Mouse (Mus musculus) neural tube, embryonic 15.5 days (tissue): ENCODE data around the gene Foxo3. TPM values are rescaled to one million over a fixed set of nuclear protein-coding genes. Genes with fewer than 3 reads are reported as not detected.
A peak's percentile ranks its signal among the peaks of the same experiment; 100 is the strongest.

Experiments
- ATAC-seq: fragments of 200-750 bp; cut with Nextera tagmentation; 2 replicates; pipeline ENCODE4 v1.8.0; 2017; ENCODE audit warnings: mild to moderate bottlenecking, moderate TSS enrichment, moderate library complexity; ENCODE audit not compliant: low FRiP score
- H3K27ac ChIP-seq: fragments of 300-500 bp; sonication (generic); replicated peaks from 2 replicates; pipeline ENCODE4 v1.5.1; 2015; ENCODE audit warnings: mild to moderate bottlenecking, inconsistent platforms
- H3K27me3 ChIP-seq: fragments of 300-500 bp; sonication (generic); replicated peaks from 2 replicates; pipeline ENCODE4 v1.6.1; 2015; ENCODE audit warnings: inconsistent platforms
- H3K36me3 ChIP-seq: fragments of 300-500 bp; sonication (generic); 2 replicates; pipeline ENCODE4 v1.6.1; 2015; ENCODE audit warnings: inconsistent platforms
- H3K4me1 ChIP-seq: fragments of 300-500 bp; sonication (generic); 2 replicates; pipeline ENCODE4 v1.6.1; 2015; ENCODE audit warnings: inconsistent platforms
- H3K4me2 ChIP-seq: fragments of 300-500 bp; sonication (generic); 2 replicates; pipeline ENCODE4 v1.6.1; 2015; ENCODE audit warnings: inconsistent platforms, mild to moderate bottlenecking, moderate library complexity
- H3K4me3 ChIP-seq: fragments of 300-500 bp; sonication (generic); replicated peaks from 2 replicates; pipeline ENCODE4 v1.5.1; 2015; ENCODE audit warnings: mild to moderate bottlenecking, inconsistent platforms
- H3K9ac ChIP-seq: fragments of 300-500 bp; sonication (generic); replicated peaks from 2 replicates; pipeline ENCODE4 v1.6.1; 2015; ENCODE audit warnings: mild to moderate bottlenecking, inconsistent platforms
- H3K9me3 ChIP-seq: fragments of 300-500 bp; sonication (generic); replicated peaks from 2 replicates; pipeline ENCODE4 v1.6.1; 2016; ENCODE audit warnings: inconsistent platforms
- WGBS: fragments of 180-500 bp; shearing (Covaris S2); methylation state at CpG from one replicate; pipeline ENCODE4 v1.1.7; 2015; ENCODE audit warnings: mixed read lengths; 5-methylcytosine and 5-hydroxymethylcytosine counted together
- polyA plus RNA-seq: library from polyadenylated mRNA; unstranded; fragments of >200 nt; fragmentation: Nextera tagmentation; extraction: Ambion mirVana; gene quantifications from 2 replicates; pipeline ENCODE4 v1.2.1, GENCODE M21; 2015

The Foxo3 gene
- polyA plus RNA-seq, 1 experiment from 2014 or later: 4.6 TPM

DNA sequence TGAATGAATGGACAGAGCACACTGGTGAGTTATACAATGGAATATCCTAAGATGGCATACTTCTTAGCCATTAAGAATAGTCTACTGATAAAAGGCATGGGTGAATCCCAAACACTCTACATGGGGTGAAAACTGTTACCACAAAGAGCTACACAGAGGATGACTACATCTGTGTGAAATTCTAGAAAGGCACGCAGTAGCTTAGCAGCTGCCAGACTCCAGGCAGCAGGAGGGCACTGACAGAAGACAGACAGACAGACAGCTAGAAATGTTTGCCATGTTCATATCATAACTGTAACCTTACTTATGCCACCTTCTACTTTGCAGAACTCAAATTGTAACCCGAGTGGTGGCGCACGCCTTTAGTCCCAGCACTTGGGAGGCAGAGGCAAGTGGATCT, 39.0 kb downstream of the Foxo3 start:
- Histone ChIP-seq H3K27me3 (no peaks in the 10 kb centered on the region), H3K4me2 (no peak overlapping the region), H3K36me3 (no peaks in the 10 kb centered on the region), H3K27ac (no peak overlapping the region), H3K9ac (no peak overlapping the region), H3K4me3 (no peak overlapping the region), H3K9me3 (no peaks in the 10 kb centered on the region), H3K4me1 (peaks cover 9% of the 10 kb centered on the region)
- WGBS: 96% methylated on average over 4 of the region's 4 CpGs
- ATAC-seq: no peak

DNA sequence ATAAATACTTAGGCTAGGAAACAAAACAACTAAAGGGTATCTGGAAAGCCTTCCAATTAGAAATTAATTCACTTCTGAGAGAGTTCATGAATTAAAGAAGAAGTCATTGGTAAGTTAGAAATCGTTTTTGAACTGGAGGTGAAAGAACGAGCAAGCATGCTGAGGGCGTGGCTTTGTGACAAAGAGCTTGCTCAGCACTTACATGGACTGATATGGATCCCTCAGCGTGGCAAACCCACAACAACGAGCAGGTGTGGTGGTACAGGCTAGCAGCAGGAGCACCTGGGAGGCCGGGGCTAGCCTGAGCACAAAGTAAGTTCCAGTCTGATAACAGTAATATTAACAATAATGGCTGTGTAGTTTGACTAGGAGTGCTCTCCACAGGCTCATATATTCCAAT, 41.2 kb downstream of the Foxo3 start:
- ATAC-seq: no peak
- H3K9me3 ChIP-seq: no peaks in the 10 kb centered on the region
- no peak overlapping the region for H3K4me3 ChIP-seq
- H3K27me3 ChIP-seq: no peaks in the 10 kb centered on the region
- H3K4me2 ChIP-seq: no peak overlapping the region
- H3K4me1 ChIP-seq: peaks cover 18% of the 10 kb centered on the region
- 85% methylated on average over 6 of the region's 6 CpGs for WGBS
- no peaks in the 10 kb centered on the region for H3K36me3 ChIP-seq
- no peak overlapping the region for H3K9ac ChIP-seq
- no peak overlapping the region for H3K27ac ChIP-seq

GRCm38 (mm10) chr10:42232977-42233376, 43.6 kb downstream of the Foxo3 start:
- peak overlapping the region; percentile 11; the same call in 1 of the 2 replicates for H3K4me2 ChIP-seq
- no peaks in the 10 kb centered on the region for H3K36me3 ChIP-seq
- no peak overlapping the region for H3K27ac ChIP-seq
- H3K9me3 ChIP-seq: no peaks in the 10 kb centered on the region
- 34% methylated on average over 11 of the region's 11 CpGs for WGBS
- no peak overlapping the region for H3K9ac ChIP-seq
- H3K4me3 ChIP-seq: no peak overlapping the region
- H3K27me3 ChIP-seq: no peaks in the 10 kb centered on the region
- 0 out of 2 replicates have a peak, but pooled peaks have one; percentile 27 for ATAC-seq
- H3K4me1 ChIP-seq: peaks cover 23% of the 10 kb centered on the region

DNA sequence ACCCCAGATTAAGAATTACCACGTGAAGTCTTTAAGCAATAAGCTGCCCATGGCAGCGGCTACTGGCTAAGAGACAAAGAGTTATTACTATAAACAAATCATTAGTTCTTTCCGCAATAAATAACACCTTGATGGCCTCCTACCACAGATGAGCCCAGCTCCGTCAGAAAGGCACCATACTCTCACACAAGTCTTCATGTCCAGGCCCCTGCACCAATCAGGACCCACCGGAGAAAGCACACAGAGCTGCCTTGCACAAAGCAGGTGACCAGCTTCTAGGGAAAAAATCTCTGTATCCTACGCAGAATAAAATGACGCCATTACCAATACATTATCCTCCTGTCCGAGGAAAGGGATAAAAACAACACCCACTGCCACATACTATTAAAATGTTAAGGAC, 44.7 kb downstream of the Foxo3 start:
- peaks cover 25% of the 10 kb centered on the region for H3K4me1 ChIP-seq
- H3K27ac ChIP-seq: no peak overlapping the region; the same call in 1 of the 2 replicates
- H3K4me2 ChIP-seq: no peak overlapping the region
- WGBS: 58% methylated on average over 8 of the region's 8 CpGs
- H3K27me3 ChIP-seq: no peaks in the 10 kb centered on the region
- no peak overlapping the region for H3K9ac ChIP-seq
- H3K9me3 ChIP-seq: no peaks in the 10 kb centered on the region
- no peak for ATAC-seq
- H3K4me3 ChIP-seq: no peak overlapping the region
- no peaks in the 10 kb centered on the region for H3K36me3 ChIP-seq

GRCm38 (mm10) chr10:42231100-42231541, 45.4 kb downstream of the Foxo3 start:
- no peaks in the 10 kb centered on the region for H3K36me3 ChIP-seq
- no peak overlapping the region for H3K4me3 ChIP-seq
- no peak for ATAC-seq
- no peaks in the 10 kb centered on the region for H3K27me3 ChIP-seq
- no peak overlapping the region for H3K27ac ChIP-seq
- no peaks in the 10 kb centered on the region for H3K9me3 ChIP-seq
- no peak overlapping the region for H3K4me2 ChIP-seq
- H3K9ac ChIP-seq: no peak overlapping the region
- WGBS: 84% methylated on average over 3 of the region's 3 CpGs
- peaks cover 25% of the 10 kb centered on the region for H3K4me1 ChIP-seq

DNA sequence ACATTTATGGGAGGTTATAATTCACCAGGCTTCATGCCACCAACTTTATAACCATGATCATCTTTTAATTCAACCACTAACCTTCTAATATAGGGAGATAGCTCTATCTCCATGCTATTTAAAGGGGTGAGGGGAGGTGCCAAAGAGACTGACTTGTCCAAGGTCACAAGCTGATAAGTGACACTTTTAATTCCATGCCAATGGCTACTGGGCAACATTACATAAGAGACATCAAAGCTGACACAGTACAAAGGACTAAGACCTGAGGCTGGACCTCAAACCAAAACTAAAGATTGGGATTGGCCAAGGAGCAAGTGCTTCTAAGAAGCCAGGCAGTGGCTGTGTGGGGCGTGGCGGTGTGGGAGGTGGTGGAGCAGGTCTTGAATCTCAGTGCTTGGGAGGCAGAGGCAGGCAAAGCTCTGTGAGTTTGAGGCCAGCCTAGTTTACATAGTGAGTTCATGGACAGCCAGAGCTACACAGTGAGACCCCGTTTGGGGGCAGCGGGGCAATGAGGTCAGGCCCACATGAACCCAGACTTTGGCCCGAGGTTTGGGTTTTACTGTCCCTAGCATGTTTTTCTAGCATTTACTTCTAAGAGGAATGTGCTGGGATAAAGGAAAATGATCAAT, 46.0 kb downstream of the Foxo3 start:
- no peak overlapping the region for H3K9ac ChIP-seq
- no peaks in the 10 kb centered on the region for H3K27me3 ChIP-seq
- H3K4me2 ChIP-seq: no peak overlapping the region
- H3K36me3 ChIP-seq: no peaks in the 10 kb centered on the region
- H3K27ac ChIP-seq: no peak overlapping the region
- H3K9me3 ChIP-seq: no peaks in the 10 kb centered on the region
- peaks cover 25% of the 10 kb centered on the region for H3K4me1 ChIP-seq
- H3K4me3 ChIP-seq: no peak overlapping the region
- WGBS: 90% methylated on average over 5 of the region's 5 CpGs
- no peak for ATAC-seq

- peaks cover 19% of the 10 kb centered on the region for H3K4me1 ChIP-seq
- ATAC-seq: no peak
- no peaks in the 10 kb centered on the region for H3K27me3 ChIP-seq
- no peaks in the 10 kb centered on the region for H3K36me3 ChIP-seq
- H3K27ac ChIP-seq: no peak overlapping the region
- no peaks in the 10 kb centered on the region for H3K9me3 ChIP-seq
- 67% methylated on average over 4 of the region's 4 CpGs for WGBS
- H3K4me2 ChIP-seq: no peak overlapping the region
- H3K4me3 ChIP-seq: no peak overlapping the region
- H3K9ac ChIP-seq: no peak overlapping the region
Observed at GRCm38 (mm10) chr10:42227751-42228241, 48.8 kb downstream of the Foxo3 start.

DNA sequence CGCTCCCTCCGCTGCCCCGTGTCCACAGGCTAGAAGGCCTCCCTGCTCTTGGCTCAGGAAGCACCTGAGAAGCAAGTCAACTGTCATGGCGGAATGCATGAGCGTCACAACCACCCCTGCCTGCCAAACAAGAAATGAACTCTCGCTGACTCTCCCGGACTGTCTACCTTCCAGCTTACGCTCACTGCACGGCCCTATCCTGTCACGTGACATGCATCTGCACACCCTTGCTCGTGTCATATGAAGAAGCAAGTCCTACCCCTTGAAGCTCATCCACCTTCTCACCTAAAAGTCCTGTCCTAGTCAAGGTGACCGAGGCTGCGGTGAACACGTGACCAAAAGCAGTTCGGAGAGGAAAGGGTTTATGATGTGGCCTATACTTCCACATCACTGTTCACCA, 50.4 kb downstream of the Foxo3 start:
- no peak overlapping the region for H3K27ac ChIP-seq
- H3K4me3 ChIP-seq: no peak overlapping the region
- ATAC-seq: no peak
- no peak overlapping the region for H3K9ac ChIP-seq
- H3K36me3 ChIP-seq: no peaks in the 10 kb centered on the region
- H3K4me2 ChIP-seq: no peak overlapping the region
- no peaks in the 10 kb centered on the region for H3K9me3 ChIP-seq
- H3K4me1 ChIP-seq: peaks cover 12% of the 10 kb centered on the region
- WGBS: 96% methylated on average over 15 of the region's 15 CpGs
- no peaks in the 10 kb centered on the region for H3K27me3 ChIP-seq

DNA sequence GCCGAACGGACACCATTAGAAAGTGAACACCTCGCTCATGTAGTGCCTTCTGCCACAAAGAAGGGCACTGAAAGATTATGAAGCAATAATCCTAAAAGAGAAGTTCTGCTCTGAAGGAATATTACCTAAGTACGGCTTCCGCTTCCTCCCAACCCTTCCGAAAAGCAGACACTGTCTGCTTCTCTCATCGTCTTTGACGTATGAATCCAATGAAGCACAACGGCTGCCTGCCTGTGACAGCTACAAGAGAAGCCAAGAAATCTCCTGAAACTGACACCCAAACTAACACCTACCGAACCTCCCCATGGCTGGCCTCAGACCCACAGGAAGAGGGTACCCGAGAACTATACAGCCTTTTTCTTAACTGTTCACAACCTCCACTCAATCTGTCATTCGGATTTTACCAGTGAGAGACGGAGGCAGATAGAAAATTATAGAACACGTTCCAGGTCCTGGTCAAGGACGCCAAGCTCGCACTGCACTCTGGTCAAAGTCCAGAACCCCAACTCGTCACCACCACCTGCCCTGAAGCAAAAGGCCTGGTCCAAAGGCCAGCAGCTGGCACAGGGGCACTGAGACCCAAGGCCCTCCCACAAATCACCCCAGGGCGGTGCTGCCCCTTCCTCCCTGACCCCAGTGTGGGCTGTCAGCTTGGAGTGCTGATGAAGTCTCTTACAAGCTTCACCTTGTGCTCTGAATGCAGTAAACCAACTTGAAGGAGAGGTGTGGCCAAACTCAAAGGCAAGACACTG, 51.2 kb downstream of the Foxo3 start:
- Histone ChIP-seq H3K27me3 (no peaks in the 10 kb centered on the region), H3K4me1 (peaks cover 20% of the 10 kb centered on the region), H3K4me3 (no peak overlapping the region), H3K4me2 (no peak overlapping the region), H3K27ac (no peak overlapping the region), H3K9me3 (no peaks in the 10 kb centered on the region), H3K9ac (no peak overlapping the region), H3K36me3 (no peaks in the 10 kb centered on the region)
- ATAC-seq: no peak
- WGBS: 86% methylated on average over 18 of the region's 18 CpGs

DNA sequence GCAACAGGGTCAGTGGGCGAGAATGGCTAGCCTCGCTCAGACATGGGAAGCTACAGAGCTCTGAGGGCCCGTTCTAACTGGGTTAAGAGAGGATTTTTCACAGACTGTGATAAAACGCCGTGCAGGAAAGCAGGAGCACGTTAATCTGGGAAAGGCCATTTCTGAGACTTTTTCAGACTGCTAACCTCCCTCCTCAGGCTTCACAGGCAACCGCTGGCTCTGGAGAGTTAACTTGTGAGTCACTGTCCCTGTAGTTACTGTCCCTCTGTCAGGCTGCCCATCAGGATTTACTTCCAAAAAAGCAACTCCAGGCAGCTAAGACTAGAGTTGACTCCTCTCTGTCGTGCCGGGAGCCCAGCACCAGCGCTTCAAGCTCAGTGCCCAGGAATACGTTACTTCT, 54.6 kb downstream of the Foxo3 start:
- Histone ChIP-seq H3K27me3 (no peaks in the 10 kb centered on the region), H3K4me3 (no peak overlapping the region), H3K36me3 (no peaks in the 10 kb centered on the region), H3K4me2 (no peak overlapping the region), H3K9ac (no peak overlapping the region), H3K4me1 (peaks cover 13% of the 10 kb centered on the region), H3K9me3 (no peaks in the 10 kb centered on the region), H3K27ac (no peak overlapping the region)
- ATAC-seq: no peak
- WGBS: 80% methylated on average over 11 of the region's 11 CpGs

GRCm38 (mm10) chr10:42221136-42221891, 55.2 kb downstream of the Foxo3 start:
- 63% methylated on average over 19 of the region's 19 CpGs for WGBS
- Histone ChIP-seq H3K4me2 (no peak overlapping the region), H3K27ac (no peak overlapping the region), H3K9ac (no peak overlapping the region), H3K36me3 (no peaks in the 10 kb centered on the region), H3K4me1 (peaks cover 13% of the 10 kb centered on the region), H3K4me3 (no peak overlapping the region), H3K9me3 (no peaks in the 10 kb centered on the region), H3K27me3 (no peaks in the 10 kb centered on the region)
- no peak for ATAC-seq
